Mouse (Mus musculus) layer of hippocampus, adult 9-11 months (tissue): ENCODE measurements at regions not wholly inside any gene's neighbourhood (a gene's known extent, or its start where the extent isn't known, plus 50 kb on each side); places are given as distances from the start of the nearest gene placed in this dataset.
"Not testable (repeated sequence)": the region's sequence is repeated elsewhere in the genome, so short reads cannot be mapped to it uniquely, and the experiment has no call there.

Experiments
- DNase-seq: peaks from one replicate; pipeline ENCODE4 v3.0.0; 2022

DNA sequence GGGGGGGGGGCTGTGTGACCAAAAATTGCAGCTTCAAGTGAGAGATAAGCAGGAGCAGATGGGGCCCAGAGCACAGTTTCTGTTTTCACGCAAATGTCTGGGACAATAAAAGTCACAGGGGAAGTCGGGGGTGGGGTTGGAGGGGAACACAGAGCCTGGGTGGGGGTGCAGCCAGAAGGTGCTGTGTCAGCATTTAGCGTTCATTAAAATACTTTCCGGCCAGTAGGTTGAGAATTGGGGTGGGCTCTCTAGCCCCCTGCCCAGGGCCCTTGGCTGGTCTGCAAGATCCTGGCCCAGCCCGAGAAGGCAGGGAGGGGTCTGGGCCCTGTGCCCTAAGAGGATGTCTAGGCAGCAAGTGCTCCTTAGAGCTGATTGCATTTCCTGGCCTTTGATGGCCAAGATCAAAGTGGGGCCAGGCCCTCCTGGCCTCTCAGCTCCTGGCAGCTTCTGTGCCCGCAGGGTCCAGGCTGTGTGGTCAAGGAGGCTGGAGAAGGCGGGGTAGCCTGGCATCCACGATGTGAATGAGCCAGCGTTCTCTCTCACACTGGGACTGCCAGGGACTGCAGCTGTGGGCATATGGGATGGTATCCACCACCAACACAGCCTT is 283.0 kb downstream of the Cyp26b1 start:
- no peak for DNase-seq

DNA sequence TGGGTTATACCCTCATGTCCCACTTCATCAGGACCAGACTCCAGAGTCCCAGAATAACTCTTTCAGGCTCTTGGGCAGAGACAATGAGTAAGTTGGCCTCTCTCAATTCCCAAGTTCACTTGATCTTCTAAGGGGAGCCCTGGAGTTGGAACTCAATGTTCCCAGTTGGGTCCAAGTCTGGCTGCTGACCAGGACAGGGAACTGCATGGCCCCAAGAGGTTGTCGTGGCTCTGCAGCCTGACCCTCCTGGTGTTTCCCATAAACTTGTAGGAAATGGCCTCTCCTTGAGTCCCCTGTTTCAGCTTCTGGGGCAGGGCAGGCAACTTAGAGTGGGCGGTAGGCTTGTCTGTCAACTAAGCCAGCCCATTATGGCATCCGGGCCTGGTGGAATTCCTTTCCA is 286.2 kb downstream of the Cyp26b1 start:
- no peak for DNase-seq

DNA sequence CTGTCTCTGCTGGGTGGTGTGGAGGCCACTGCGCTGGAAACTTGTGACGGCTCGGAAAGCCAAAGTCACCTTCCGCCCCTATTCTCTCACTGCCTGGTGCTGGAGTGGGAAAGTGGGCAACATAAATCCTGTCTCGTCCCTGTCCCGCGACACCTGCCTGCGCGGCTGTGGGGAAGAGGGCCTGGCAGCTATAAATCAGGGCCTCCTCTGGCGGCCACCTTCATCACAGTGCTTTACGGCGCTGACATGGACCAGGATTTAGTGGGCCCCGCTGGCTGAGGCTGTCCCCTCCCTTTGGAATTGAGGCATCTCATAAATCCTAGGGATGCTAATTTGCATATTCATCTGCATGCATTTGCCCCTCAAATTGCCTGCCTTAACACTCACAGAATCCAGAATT is 287.1 kb downstream of the Cyp26b1 start:
- DNase-seq = no peak

DNA sequence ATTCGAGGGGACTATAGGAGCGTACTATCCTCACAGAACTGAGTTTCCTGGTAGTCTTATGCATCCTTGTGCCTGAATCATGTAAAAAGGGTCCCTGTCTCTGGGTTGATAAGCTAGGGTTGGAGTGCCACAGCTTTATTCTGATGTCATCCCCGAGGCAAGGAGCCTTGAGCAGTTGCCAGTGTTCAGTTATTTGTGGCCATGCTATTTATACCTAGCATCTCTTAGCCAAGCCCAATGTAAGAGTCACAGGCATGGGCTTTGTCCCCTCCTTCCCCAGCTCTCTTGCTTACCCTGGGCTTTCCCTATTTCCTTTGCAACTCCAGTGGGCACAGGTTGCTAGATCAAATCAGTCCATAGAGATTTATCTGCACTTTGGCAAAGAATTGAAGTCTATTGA is 288.6 kb downstream of the Cyp26b1 start:
- no peak for DNase-seq

DNA sequence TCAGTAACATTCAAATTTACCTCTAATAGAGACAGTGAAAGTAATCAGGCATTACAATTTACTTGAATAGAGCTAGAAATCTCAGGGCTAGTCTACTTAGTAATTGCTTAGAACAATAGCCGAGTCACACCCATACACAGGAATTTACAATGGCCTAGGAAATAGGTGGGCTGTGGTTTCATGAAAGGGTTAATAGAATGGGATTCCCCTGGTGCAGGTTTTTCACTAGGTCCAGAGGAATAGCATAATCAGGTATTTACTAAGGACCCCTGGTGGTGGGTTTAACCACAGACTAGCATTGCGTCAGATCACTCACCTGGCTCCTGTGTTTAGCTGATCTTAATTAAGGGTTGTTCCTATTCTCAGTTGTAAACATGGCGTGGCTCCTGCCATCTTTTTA is 290.8 kb downstream of the Cyp26b1 start:
- not testable (repeated sequence) for DNase-seq

DNA sequence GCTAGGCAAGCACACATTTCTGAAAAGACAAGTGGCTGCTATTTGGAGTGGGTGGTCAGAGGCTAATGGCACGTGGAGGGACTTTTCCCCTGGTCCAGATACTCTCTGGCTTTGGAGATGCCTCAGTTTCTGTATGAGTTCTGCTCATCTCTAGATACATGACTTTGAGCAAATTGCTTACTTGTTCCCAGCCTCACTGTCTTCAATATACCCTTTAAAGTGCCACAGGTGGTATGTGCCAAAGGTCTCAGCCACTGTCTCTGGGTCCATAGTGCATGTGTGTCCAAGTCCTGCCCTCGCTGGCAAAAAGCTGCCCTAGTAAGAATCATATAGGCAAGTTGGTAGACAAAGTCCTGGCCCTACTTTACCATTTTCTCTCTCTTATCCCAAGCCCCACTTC is 291.5 kb downstream of the Dysf start:
- no peak for DNase-seq

DNA sequence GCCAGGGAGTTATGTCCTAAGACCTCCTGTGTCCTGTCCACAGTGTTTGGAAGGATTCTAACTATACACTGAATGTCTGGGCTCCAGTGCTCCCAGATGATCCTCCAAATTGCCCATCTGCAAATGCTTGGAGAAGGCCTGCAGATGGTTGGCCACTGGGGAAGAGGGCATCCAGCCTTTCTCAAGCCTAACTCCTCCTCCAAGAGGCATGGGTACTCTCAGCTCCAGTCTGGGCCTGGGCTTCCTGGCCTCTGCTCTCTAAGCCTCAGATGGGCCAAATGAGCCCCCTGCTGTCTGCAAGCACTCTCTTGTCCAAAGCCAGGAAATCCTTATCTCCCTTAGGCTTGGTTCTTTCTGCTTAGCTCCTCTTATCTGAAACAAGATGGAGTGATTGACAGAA is 290.8 kb downstream of the Dysf start:
- DNase-seq = no peak

DNA sequence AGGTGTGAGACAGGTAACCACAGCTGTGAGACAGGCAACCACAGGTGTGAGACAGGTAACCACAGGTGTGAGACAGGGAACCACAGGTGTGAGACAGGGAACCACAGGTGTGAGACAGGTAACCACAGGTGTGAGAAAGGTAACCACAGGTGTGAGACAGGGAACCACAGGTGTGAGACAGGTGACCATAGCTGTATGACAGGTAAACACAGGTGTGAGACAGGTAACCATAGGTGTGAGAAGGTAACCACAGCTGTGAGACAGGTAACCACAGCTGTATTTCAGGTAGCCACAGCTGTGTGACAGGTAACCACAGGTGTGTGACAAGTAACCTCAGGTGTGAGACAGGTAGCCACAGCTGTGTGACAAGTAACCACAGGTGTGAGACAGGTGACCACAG is 265.5 kb downstream of the Dysf start:
- not testable (repeated sequence) for DNase-seq

DNA sequence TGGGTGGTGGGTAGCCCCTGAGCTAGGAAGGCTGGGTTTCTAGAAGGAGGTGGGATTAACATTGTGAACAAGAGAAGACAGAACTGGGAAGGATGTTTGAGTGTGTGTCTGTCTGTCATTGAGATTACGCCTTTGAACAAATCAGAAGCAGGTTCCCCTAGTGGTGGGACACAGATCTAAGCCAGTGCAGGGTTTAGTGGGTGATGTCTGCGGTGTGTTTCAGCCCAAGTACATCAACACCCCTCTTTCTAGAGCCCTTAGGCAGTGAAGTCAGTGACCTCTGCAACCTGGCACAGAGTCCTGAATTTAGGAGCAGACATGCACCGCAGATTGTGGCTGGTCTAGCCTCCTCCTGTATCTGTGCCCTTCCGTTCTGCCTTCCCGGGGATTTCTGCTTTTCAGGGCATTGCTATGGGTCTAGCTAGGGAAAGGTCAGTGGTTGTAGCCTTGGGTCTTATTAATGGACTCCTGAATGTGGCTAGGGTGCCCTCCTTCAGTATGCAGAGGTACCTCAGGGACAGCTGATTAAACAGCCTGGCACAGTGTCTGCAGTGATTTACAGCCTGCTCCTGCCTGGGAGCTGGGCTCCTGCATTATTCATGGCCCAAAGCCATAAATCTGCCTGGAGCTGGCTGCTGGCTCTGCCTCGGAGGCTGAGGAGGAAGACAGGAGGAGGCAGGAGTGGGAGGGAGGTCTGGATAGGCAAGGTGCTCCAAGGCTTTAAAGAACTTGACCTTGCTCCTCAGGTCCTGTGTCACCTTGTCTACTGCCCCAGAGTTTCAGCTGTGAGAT is 264.3 kb downstream of the Dysf start:
- DNase-seq = peak; percentile 45

DNA sequence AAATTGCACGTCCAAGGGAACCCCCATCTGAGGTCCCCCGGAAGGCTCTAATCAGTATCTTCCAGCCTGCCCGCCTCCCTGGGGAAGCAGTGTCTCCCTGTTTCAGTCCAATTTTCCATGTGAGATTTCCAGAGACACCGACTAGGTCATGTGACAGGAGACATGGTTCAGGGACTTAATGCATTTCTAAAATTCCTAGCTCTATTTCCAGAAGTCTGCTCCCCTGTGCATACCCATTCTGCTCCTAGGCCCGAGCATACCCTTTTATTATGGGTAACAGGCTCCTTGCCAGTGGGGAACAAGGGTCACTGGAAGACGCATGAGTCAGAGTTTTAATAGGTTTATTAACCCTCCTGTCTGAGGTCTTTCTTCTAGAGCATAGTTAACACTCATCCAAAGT is 263.6 kb downstream of the Dysf start:
- DNase-seq = no peak

DNA sequence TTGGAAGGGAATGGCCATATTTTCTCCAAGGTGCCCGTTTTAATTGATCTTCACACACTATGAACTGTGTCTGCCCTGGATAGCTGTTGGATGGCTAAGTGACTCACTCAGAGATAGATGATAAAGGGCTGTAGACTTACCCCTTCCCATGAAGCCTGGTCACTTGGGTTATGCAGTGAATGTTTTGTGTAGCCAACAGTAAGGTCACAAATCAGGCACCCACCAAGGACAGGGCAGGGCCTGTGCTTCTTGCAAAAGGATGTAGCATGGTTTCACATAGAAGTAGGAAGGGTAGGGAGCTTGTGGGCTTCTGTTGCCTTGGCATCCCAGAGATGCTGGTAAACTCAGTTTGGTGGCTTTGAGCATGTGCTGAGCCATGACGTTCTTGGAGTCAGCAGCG is 263.1 kb downstream of the Dysf start:
- no peak for DNase-seq

DNA sequence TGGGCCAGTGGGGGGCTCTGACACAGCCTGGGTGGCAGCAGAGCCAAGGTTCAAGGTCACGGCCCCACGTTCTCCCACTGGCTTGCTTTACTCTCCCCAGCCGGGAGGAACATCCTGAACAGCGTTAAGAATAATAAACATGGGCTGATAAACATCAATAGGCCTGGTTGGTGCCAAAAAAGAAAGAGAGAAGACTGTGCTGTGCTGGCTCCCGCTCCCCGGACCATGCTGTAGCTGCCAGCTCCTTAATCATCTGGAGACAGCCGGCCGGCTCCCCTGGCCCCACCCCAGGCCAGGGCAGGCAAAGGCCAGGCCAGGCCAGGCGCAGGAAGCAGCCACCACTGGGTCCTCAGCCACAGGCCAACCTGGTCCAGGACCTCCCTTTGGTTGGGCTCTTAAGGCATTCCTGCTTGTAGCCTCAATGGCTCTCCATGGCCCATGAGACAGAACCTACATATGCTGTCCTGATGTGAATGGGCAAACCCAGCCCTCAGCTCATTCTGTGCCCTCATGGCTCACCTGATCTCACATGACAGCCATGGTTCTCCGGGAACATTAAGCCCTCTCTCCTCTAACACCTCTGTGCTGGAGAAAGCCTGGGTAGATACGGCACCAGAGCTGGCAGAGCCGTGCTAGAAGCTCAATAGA is 262.3 kb downstream of the Dysf start:
- no peak for DNase-seq

DNA sequence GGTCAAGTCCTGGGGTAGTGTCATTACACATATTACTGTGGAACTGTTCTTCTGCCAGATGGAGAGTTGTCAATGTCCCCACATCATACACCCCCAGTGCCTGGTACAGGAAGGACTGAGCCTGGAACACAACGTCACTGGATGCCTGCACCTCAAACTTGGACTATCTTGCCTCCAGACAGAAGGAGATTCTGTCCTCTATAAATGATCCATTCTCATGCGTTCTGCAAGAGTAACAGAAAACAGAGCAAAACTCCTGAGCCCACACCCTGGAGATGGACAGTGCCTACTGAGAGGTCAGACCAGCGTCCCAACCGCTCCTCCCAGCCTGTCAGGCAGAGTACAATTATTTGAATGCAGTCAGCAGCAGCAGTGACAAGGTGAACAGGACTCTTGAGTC is 261.1 kb downstream of the Dysf start:
- DNase-seq = no peak

DNA sequence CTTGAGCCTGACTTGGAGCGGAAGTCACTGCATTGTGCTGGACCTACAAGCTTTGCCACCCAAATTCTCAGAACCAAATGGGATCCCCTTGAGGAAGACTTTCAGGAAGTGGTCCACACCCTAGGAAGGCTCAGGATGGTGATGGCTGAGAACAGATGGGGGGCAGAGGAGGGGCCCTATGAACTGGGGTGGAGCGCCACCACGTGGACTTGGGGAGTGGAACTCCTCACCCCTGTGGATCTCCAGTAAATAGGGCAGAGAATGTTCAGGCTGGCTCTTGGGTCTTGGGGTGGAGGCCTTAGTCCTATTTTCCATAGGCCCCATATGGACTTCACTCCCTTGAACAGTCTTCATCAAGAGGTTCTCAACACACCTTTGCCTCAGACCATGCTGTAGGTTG is 260.6 kb downstream of the Dysf start:
- DNase-seq = no peak

DNA sequence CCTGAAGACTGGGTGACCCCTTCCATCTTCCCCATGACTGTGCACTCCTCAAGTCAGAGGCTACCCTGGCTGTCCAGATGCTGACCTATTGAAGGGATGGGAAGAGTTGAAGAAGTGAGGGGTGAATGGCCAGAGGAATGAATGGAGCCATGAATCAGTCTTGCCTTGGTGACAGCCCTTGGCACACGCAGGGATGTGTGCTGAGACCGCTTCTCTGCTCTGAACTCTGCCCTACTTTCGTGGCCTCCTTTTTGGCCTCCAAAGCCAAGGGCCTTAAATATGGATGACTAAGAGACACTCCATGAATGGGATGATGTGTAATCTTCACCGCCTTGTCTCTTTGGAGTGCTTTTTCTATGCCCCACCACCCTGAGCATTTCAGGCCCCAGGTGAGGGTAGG is 259.7 kb downstream of the Dysf start:
- no peak for DNase-seq

DNA sequence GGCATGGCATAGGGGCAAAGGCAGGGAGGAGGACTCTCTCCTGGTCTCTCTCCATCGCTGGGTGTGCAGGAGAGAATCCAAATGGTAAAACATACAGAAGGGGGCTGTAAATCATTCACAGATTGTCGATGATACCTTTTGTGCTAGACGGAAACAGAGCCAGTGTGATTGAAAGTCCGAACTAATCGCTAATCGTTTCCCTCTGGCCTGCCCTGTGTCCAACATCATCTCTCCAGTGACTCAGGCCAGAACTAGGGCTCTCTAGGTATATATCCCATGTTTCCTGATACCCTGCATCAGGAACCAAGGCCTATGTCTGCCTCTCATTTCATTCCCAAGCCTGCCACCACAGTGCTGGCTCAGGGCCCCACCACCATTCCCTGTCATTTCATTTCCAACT is 259.1 kb downstream of the Dysf start:
- DNase-seq = no peak

DNA sequence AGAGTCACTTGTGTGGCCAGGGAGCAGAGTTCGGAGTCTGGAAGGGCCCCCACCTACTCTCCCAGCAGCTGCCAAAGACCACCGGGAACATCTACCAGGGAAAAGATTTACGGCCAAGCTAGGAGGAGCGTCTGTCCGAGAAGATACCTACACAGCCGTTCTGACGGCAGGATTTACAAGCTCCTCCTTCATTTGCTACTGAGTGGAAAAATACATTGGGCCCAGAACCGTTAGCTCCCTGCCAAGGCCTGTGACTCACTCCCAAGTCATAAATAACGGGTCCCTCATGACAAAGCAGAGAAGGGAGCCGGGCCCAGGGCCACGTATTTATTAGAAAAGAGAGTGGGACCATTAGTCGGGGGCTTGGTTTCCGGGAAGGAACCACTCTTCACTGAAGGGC is 258.3 kb downstream of the Dysf start:
- DNase-seq = peak; percentile 47

DNA sequence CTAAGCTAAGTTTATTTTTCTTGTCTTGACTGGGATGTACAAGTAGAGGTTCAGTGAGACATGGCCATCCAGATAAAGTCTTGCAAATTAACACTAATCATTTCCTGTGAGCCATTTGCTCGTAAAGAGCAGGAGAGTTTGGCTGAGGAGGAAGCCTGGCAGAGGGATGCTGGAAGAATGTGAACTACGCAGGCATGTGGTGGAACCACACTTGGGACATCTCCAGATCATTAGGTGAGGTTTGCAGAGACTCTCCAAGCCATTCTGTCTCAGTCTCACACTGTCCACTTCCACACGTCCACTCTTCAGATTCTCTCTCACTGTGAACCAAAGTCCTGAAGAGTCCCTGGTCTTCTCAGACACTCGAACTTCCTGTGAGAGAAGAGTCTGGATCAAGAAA is 256.3 kb downstream of the Dysf start:
- DNase-seq = no peak

DNA sequence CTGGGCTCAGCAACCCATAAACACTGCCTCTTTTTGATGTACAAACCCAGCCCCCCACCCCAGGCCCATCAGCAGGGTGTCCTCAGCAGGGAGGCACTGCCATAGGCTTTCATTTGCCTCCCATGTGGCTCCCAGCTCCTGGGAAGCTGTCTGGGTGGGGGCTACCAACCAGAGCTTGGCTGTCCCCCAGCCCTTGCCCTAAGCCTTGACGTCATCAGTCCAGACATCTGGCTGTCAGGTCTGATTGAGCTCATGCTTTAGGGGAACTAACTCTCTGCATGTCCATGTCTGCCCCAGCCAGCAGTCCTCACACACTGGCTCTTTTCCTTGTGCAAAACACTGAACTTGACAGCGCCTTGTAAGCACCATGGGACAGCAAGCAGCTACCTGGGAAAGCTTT is 255.3 kb downstream of the Dysf start:
- DNase-seq = no peak

DNA sequence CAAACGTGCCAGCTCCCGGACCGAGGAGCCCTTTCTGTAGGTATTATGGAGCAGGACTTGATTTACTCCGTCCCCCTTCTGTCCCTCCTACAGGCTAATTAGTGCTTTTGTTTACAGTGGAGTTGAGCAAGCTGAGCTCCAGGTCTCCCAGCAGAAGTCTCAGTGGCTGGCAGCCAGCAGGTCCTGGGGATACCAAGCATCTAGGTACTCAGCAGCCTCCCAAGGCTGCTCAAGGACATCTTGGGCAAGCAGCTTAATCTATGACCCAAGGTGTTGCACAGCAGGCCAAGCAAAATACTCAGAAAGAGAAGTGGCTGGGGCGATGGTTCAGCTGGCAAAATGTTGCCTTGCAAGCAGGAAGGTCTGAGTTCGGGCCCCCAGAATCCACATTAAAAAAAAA is 254.4 kb downstream of the Dysf start:
- no peak for DNase-seq

DNA sequence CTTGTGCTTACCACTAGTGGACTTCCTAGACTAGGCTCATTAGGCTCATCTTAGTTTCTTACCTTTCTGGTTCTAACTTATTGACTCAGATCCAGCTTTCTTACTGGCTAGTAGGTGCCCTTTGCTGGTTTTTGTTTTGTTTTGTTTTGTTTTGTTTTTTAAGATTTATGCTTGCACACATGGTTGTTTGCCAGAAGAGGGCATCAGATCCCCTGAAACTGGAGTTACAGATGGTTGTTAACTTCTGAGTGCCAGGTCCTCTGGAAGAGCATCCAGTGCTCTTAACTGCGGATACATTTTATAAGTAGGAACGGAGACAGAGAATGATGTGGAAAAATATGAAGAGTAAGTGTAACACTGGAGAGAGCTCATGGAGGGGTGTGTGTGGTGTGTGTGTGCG is 253.1 kb downstream of the Dysf start:
- no peak for DNase-seq
